Mouse (Mus musculus): Measurements from ENCODE around the gene Rraga.

The Rraga gene

GRCm38 (mm10) chr4:86575283-86575983 is at the start of gene Rraga:
Rraga (plus strand) TSS chr4:86575668.
- peak; percentile 23 for DNase-seq (ENCODE audit: extremely low read depth, low read depth, low spot score)

- DNase-seq (ENCODE audit: extremely low read depth, low read depth, low spot score): no peak
Observed at GRCm38 (mm10) chr4:86527162-86528136, 48.0 kb upstream of the Rraga start.

- no peak for DNase-seq (ENCODE audit: extremely low read depth, low read depth, low spot score)
Observed at GRCm38 (mm10) chr4:86529161-86529560, 46.3 kb upstream of the Rraga start.

- no peak for DNase-seq (ENCODE audit: extremely low read depth, low read depth, low spot score)
Observed at GRCm38 (mm10) chr4:86533406-86534090, 41.9 kb upstream of the Rraga start.

GRCm38 (mm10) chr4:86534091-86534481 is 41.4 kb upstream of the Rraga start:
- DNase-seq (ENCODE audit: extremely low read depth, low read depth, low spot score): no peak

GRCm38 (mm10) chr4:86537972-86538371 is 37.5 kb upstream of the Rraga start:
- no peak for DNase-seq (ENCODE audit: extremely low read depth, low read depth, low spot score)

- DNase-seq (ENCODE audit: extremely low read depth, low read depth, low spot score): no peak
Observed at GRCm38 (mm10) chr4:86538936-86539335, 36.5 kb upstream of the Rraga start.

GRCm38 (mm10) chr4:86541573-86541972 is 33.9 kb upstream of the Rraga start:
- no peak for DNase-seq (ENCODE audit: extremely low read depth, low read depth, low spot score)

GRCm38 (mm10) chr4:86543999-86544398 is 31.5 kb upstream of the Rraga start:
- no peak for DNase-seq (ENCODE audit: extremely low read depth, low read depth, low spot score)

GRCm38 (mm10) chr4:86545615-86546014 is 29.9 kb upstream of the Rraga start:
- DNase-seq (ENCODE audit: extremely low read depth, low read depth, low spot score): no peak

GRCm38 (mm10) chr4:86548332-86548731 is 27.1 kb upstream of the Rraga start:
- DNase-seq (ENCODE audit: extremely low read depth, low read depth, low spot score): no peak

- DNase-seq (ENCODE audit: extremely low read depth, low read depth, low spot score): no peak
Observed at GRCm38 (mm10) chr4:86555035-86555707, 20.3 kb upstream of the Rraga start.

GRCm38 (mm10) chr4:86557371-86557770 is 18.1 kb upstream of the Rraga start:
- DNase-seq (ENCODE audit: extremely low read depth, low read depth, low spot score): peak; percentile 63

GRCm38 (mm10) chr4:86558228-86558627 is 17.2 kb upstream of the Rraga start, which contains the start of gene Saxo1:
Saxo1 (minus strand) TSS chr4:86558328.
- no peak for DNase-seq (ENCODE audit: extremely low read depth, low read depth, low spot score)

- DNase-seq (ENCODE audit: extremely low read depth, low read depth, low spot score): no peak
Observed at GRCm38 (mm10) chr4:86559006-86559405, 16.5 kb upstream of the Rraga start.

- DNase-seq (ENCODE audit: extremely low read depth, low read depth, low spot score): no peak
Observed at GRCm38 (mm10) chr4:86561061-86561460, 14.4 kb upstream of the Rraga start.

- DNase-seq (ENCODE audit: extremely low read depth, low read depth, low spot score): no peak
Observed at GRCm38 (mm10) chr4:86574939-86575282, 557 bp upstream of the Rraga start.

GRCm38 (mm10) chr4:86576120-86576541 is 663 bp downstream of the Rraga start:
- no peak for DNase-seq (ENCODE audit: extremely low read depth, low read depth, low spot score)

GRCm38 (mm10) chr4:86576630-86577225 is 1.3 kb downstream of the Rraga start:
- DNase-seq (ENCODE audit: extremely low read depth, low read depth, low spot score): no peak

- no peak for DNase-seq (ENCODE audit: extremely low read depth, low read depth, low spot score)
Observed at GRCm38 (mm10) chr4:86580056-86580455, 4.6 kb downstream of the Rraga start.
